Mouse (Mus musculus) heart, adult 18-20 months (tissue): ENCODE data around the gene Cntrl. TPM values are rescaled to one million over a fixed set of nuclear protein-coding genes. Genes with fewer than 3 reads are reported as not detected.

Source experiments
- DNase-seq, 2 experiments: peaks; one replicate each; pipeline ENCODE4 v3.0.0; 2021 to 2022; ENCODE audit warnings: mixed read lengths in 1 of 2
- long read RNA-seq, 2 experiments: library from polyadenylated mRNA; stranded (forward); transcript quantifications; one replicate each; pipeline ENCODE4 v2.0.0; 2021
- total RNA-seq, 2 experiments: library from RNA; stranded (reverse); gene quantifications; 2 replicates each; pipeline ENCODE4 v1.2.3; 2021

Gene Cntrl
- total RNA-seq: 1 to 10 TPM; 3.7 to 5.2 TPM
- long read RNA-seq, experiment 1, partial matches to known transcripts: 2 of 4 reads
- long read RNA-seq, experiment 1, other reads (novel, unspliced or antisense): 2 of 4 reads
- long read RNA-seq, experiment 2, partial matches to known transcripts: 2 of 2 reads
- long read RNA-seq, experiment 2, other reads (novel, unspliced or antisense): 0 of 2 reads

GRCm38 (mm10) chr2:35109141-35109923 is at the start of gene Cntrl:
TSS of gene Cntrl (plus strand) at chr2:35109492.
- peak; percentile 96 to 97 for DNase-seq

GRCm38 (mm10) chr2:35060256-35060655 is 49.0 kb upstream of the Cntrl start:
- no peak for DNase-seq

- no peak for DNase-seq
Observed at GRCm38 (mm10) chr2:35060897-35061296, 48.4 kb upstream of the Cntrl start.

GRCm38 (mm10) chr2:35061338-35061737 is 48.0 kb upstream of the Cntrl start, which contains the start of gene Hc:
TSS of gene Hc (minus strand) at chr2:35061438.
- DNase-seq: no peak

- DNase-seq: no peak
Observed at GRCm38 (mm10) chr2:35063333-35064030, 45.8 kb upstream of the Cntrl start.

GRCm38 (mm10) chr2:35066525-35067082 is 42.7 kb upstream of the Cntrl start:
- DNase-seq: no peak

GRCm38 (mm10) chr2:35067117-35067516 is 42.2 kb upstream of the Cntrl start:
- DNase-seq: no peak

GRCm38 (mm10) chr2:35069124-35069523 is 40.2 kb upstream of the Cntrl start:
- no peak for DNase-seq

- no peak for DNase-seq
Observed at GRCm38 (mm10) chr2:35070275-35070674, 39.0 kb upstream of the Cntrl start.

GRCm38 (mm10) chr2:35072547-35072946 is 36.7 kb upstream of the Cntrl start:
- DNase-seq: no peak

- DNase-seq: no peak
Observed at GRCm38 (mm10) chr2:35074328-35074727, 35.0 kb upstream of the Cntrl start.

- no peak for DNase-seq
Observed at GRCm38 (mm10) chr2:35079166-35079565, 30.1 kb upstream of the Cntrl start.

GRCm38 (mm10) chr2:35087418-35087817 is 21.9 kb upstream of the Cntrl start:
- DNase-seq: no peak

- DNase-seq: no peak
Observed at GRCm38 (mm10) chr2:35100529-35100928, 8.8 kb upstream of the Cntrl start.

GRCm38 (mm10) chr2:35101443-35101842 is 7.8 kb upstream of the Cntrl start, which contains the start of gene AI182371:
TSS of gene AI182371 (minus strand) at chr2:35101543.
- DNase-seq: no peak

GRCm38 (mm10) chr2:35102777-35103176 is 6.5 kb upstream of the Cntrl start:
- DNase-seq: no peak

- no peak for DNase-seq
Observed at GRCm38 (mm10) chr2:35103558-35103957, 5.7 kb upstream of the Cntrl start.

- DNase-seq: no peak
Observed at GRCm38 (mm10) chr2:35104843-35105242, 4.4 kb upstream of the Cntrl start.

- DNase-seq: peak; percentile 22
Observed at GRCm38 (mm10) chr2:35107984-35108635, 1.2 kb upstream of the Cntrl start.

- DNase-seq: peak; percentile 43 to 48
Observed at GRCm38 (mm10) chr2:35108712-35109111, 580 bp upstream of the Cntrl start.

- no peak for DNase-seq
Observed at GRCm38 (mm10) chr2:35109924-35110304, 622 bp downstream of the Cntrl start.

- no peak for DNase-seq
Observed at GRCm38 (mm10) chr2:35110521-35110920, 1.2 kb downstream of the Cntrl start.
